ENCODE assay signal across 13 mouse cellular contexts in genomic region chr6:77849438-77849837, GRCm38 (mm10).
"Had no signal": no experiment of that assay in that cellular context is flagged by ENCODE, and none has a peak within 500 bp of the region (broad histone marks: within the 10 kb centered on the region; RNA-seq: fewer than 3 reads in every experiment).

No protein-coding gene starts in this region.

- DNase-seq: kidney, postnatal 10 days; kidney, postnatal 4 days; lung, embryonic 14.5 days; lung, postnatal 10 days; lung, postnatal 4 days; right cerebral cortex, postnatal 25 days; thymus, postnatal 36 days had no signal

- H3K27me3 ChIP-seq: limb, embryonic 15.5 days; liver, embryonic 12.5 days; neural tube, embryonic 15.5 days had no signal

- H3K36me3 ChIP-seq: limb, embryonic 15.5 days; liver, embryonic 12.5 days; midbrain, embryonic 10.5 days; neural tube, embryonic 15.5 days had no signal

- H3K4me2 ChIP-seq: limb, embryonic 15.5 days; liver, embryonic 12.5 days; lung, embryonic 14.5 days; neural tube, embryonic 15.5 days had no signal

- H3K9ac ChIP-seq: limb, embryonic 15.5 days; liver, embryonic 12.5 days; lung, embryonic 14.5 days; neural tube, embryonic 15.5 days had no signal

- H3K27ac ChIP-seq: layer of hippocampus, adult 2 months; limb, embryonic 15.5 days; liver, embryonic 12.5 days; midbrain, embryonic 10.5 days; neural tube, embryonic 15.5 days had no signal

- ATAC-seq: liver, embryonic 12.5 days had no signal

- H3K9me3 ChIP-seq: limb, embryonic 15.5 days; liver, embryonic 12.5 days; midbrain, embryonic 10.5 days; neural tube, embryonic 15.5 days had no signal

- H3K4me3 ChIP-seq: layer of hippocampus, adult 2 months; limb, embryonic 15.5 days; liver, embryonic 12.5 days; midbrain, embryonic 10.5 days; myocyte; neural tube, embryonic 15.5 days had no signal

- H3K4me1 ChIP-seq: limb, embryonic 15.5 days; liver, embryonic 12.5 days; midbrain, embryonic 10.5 days had no signal
